Mouse (Mus musculus) erythroblast, embryonic 14.5 days (primary cell): ENCODE data around the gene Tdp1.

Experiments used
- GATA1 ChIP-seq: IDR thresholded peaks from 2 replicates; pipeline ENCODE4 v1.6.1; 2012; ENCODE audit warnings: low read length, inconsistent platforms, mixed read lengths
- TAL1 ChIP-seq: IDR thresholded peaks from 3 replicates; pipeline ENCODE4 v1.6.1; 2012; ENCODE audit warnings: low read length, inconsistent platforms, mixed read lengths

DNA sequence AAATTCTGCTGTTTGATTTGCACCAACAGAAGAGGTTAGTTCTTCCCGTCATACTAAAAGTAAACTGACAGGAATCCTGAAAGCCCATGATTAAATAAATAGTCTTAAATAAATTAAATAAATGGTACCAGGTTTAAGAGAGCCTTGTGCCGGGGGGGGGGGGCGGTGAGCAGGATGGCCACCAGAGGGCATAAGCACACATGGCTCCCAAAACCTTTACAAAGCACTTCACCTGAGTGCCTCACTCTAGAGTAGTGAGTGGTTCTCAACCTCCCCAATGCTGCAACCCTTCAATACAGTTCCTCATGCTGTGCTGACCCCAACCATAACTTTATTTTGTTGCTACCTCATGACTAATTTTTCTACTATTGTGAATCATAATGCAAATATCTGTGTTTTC lies 15.7 kb downstream of the Tdp1 start:
- TF ChIP-seq TAL1 (no peak), GATA1 (no peak)
